ENCODE assay signal across 8 mouse cellular contexts in genomic region chr7:45831128-45831525, GRCm38 (mm10). TPM values are rescaled to one million over a fixed set of nuclear protein-coding genes. Genes with fewer than 3 reads are reported as not detected.
DNase-seq lines count a peak whose midpoint lies in the region; ATAC-seq lines count a peak whose summit lies in the region.

No protein-coding gene starts in this region.

- H3K9ac ChIP-seq in liver, embryonic 12.5 days = no peak overlapping the region
- H3K9ac ChIP-seq in stomach, embryonic 16.5 days (ENCODE audit: low read length) = peak overlapping the region; percentile 86; the same call in 1 of the 2 replicates

- peaks cover 45% of the 10 kb centered on the region for H3K27me3 ChIP-seq in megakaryocyte, embryonic 14.5 days (replicated peaks)
- peaks cover 51% of the 10 kb centered on the region for H3K27me3 ChIP-seq in liver, embryonic 12.5 days (replicated peaks)
- H3K27me3 ChIP-seq in stomach, embryonic 16.5 days (ENCODE audit: control insufficient read depth, insufficient read depth, low read length) = peaks cover 34% of the 10 kb centered on the region

- H3K27ac ChIP-seq in liver, embryonic 12.5 days = no peak overlapping the region
- peak overlapping the region; percentile 62; the same call in 1 of the 2 replicates for H3K27ac ChIP-seq in stomach, embryonic 16.5 days (ENCODE audit: low read length)

- H3K36me3 ChIP-seq in megakaryocyte, embryonic 14.5 days (replicated peaks; ENCODE audit: low read length) = peaks cover 34% of the 10 kb centered on the region
- peaks cover 36% of the 10 kb centered on the region for H3K36me3 ChIP-seq in liver, embryonic 12.5 days
- H3K36me3 ChIP-seq in stomach, embryonic 16.5 days (ENCODE audit: control insufficient read depth, insufficient read depth, low read length) = peaks cover 6% of the 10 kb centered on the region; the same call in 1 of the 2 replicates

- intact Hi-C loops in left cerebral cortex, postnatal 4 days (cut with DNase I) = no loop called here

- H3K4me2 ChIP-seq in liver, embryonic 12.5 days = peak overlapping the region; percentile 86
- peak overlapping the region; percentile 97 for H3K4me2 ChIP-seq in stomach, embryonic 16.5 days (ENCODE audit: low read depth, low read length)

- H3K4me3 ChIP-seq in megakaryocyte, embryonic 14.5 days (replicated peaks) = peak overlapping the region; percentile 98
- H3K4me3 ChIP-seq in liver, embryonic 12.5 days = peak overlapping the region; percentile 84
- H3K4me3 ChIP-seq in stomach, embryonic 16.5 days (replicated peaks; ENCODE audit: low read length) = peak overlapping the region; percentile 99

- H3K9me3 ChIP-seq in megakaryocyte, embryonic 14.5 days = no peaks in the 10 kb centered on the region
- no peaks in the 10 kb centered on the region for H3K9me3 ChIP-seq in liver, embryonic 12.5 days (replicated peaks)
- H3K9me3 ChIP-seq in stomach, embryonic 16.5 days (replicated peaks; ENCODE audit: control insufficient read depth, low read length) = no peaks in the 10 kb centered on the region

- no peak for ATAC-seq in cerebellum, adult (ENCODE audit: insufficient number of reproducible peaks, low FRiP score, low TSS enrichment)
- no peak for ATAC-seq in megakaryocyte, adult 5-6 weeks (ENCODE audit: poor library complexity, severe bottlenecking)
- ATAC-seq in liver, embryonic 12.5 days = no peak
- ATAC-seq in stomach, embryonic 16.5 days (ENCODE audit: insufficient read depth, low FRiP score) = no peak

- peak; percentile 10 for DNase-seq in cerebellum, adult 11-12 months
- no peak for DNase-seq in left cerebral cortex, postnatal 4 days
- DNase-seq in embryo, embryonic 9.5 days (ENCODE audit: extremely low spot score) = no peak

- WGBS in liver, embryonic 12.5 days (ENCODE audit: insufficient replicate concordance) = 12% methylated on average over 5 of the region's 5 CpGs
- 19% methylated on average over 5 of the region's 5 CpGs for WGBS in stomach, embryonic 16.5 days

- H3K4me1 ChIP-seq in megakaryocyte, embryonic 14.5 days = peaks cover 52% of the 10 kb centered on the region
- peaks cover 43% of the 10 kb centered on the region for H3K4me1 ChIP-seq in liver, embryonic 12.5 days
- H3K4me1 ChIP-seq in stomach, embryonic 16.5 days (ENCODE audit: control insufficient read depth, insufficient read depth, low read length) = peaks cover 16% of the 10 kb centered on the region; the same call in 1 of the 2 replicates

RNA-seq across cellular contexts. Expression of gene Grwd1, which starts 0.4 kb away (rescaled TPM):
- polyA plus RNA-seq in megakaryocyte, embryonic 14.5 days (2012; ENCODE audit: insufficient read depth, low replicate concordance) = 6.0 and 20.5 TPM in 2 replicates
- 3.5 and 6.5 TPM in 2 replicates for total RNA-seq in megakaryocyte, adult 5-6 weeks (2015)
- 2.6 and 3.9 TPM in 2 replicates for total RNA-seq in megakaryocyte, adult 5-6 weeks (2017)
- 61.4 and 67.0 TPM in 2 replicates for polyA plus RNA-seq in liver, embryonic 12.5 days (2016; fragmentation: Nextera tagmentation; extraction: Ambion mirVana)
- polyA plus RNA-seq in stomach, embryonic 16.5 days (2015; fragmentation: Nextera tagmentation; extraction: Ambion mirVana) = 50.3 and 53.7 TPM in 2 replicates
- 10 to 100 TPM; 31.8 to 35.5 TPM for total RNA-seq in left cerebral cortex, postnatal 4 days (2021)

RNA-seq across cellular contexts. Expression of gene Kcnj14, which starts 6.5 kb away (rescaled TPM):
- 0.08 and 0.82 TPM in 2 replicates for polyA plus RNA-seq in megakaryocyte, embryonic 14.5 days (2012; ENCODE audit: insufficient read depth, low replicate concordance)
- not detected in 2 replicates for total RNA-seq in megakaryocyte, adult 5-6 weeks (2015)
- 0.16 TPM in 1 of 2 replicates, not detected in the other for total RNA-seq in megakaryocyte, adult 5-6 weeks (2017)
- polyA plus RNA-seq in liver, embryonic 12.5 days (2016; fragmentation: Nextera tagmentation; extraction: Ambion mirVana) = 0.27 and 0.50 TPM in 2 replicates
- 0.91 and 0.98 TPM in 2 replicates for polyA plus RNA-seq in stomach, embryonic 16.5 days (2015; fragmentation: Nextera tagmentation; extraction: Ambion mirVana)
- 1 to 10 TPM; 1.6 to 2.1 TPM for total RNA-seq in left cerebral cortex, postnatal 4 days (2021)

RNA-seq across cellular contexts. Expression of gene Cyth2, which starts 16.7 kb away (rescaled TPM):
- 157 and 160 TPM in 2 replicates for polyA plus RNA-seq in megakaryocyte, embryonic 14.5 days (2012; ENCODE audit: insufficient read depth, low replicate concordance)
- total RNA-seq in megakaryocyte, adult 5-6 weeks (2015) = 23.9 and 28.1 TPM in 2 replicates
- 41.4 and 44.2 TPM in 2 replicates for total RNA-seq in megakaryocyte, adult 5-6 weeks (2017)
- 47.1 and 54.2 TPM in 2 replicates for polyA plus RNA-seq in liver, embryonic 12.5 days (2016; fragmentation: Nextera tagmentation; extraction: Ambion mirVana)
- polyA plus RNA-seq in stomach, embryonic 16.5 days (2015; fragmentation: Nextera tagmentation; extraction: Ambion mirVana) = 75.6 and 82.6 TPM in 2 replicates
- 100 to 1,000 TPM; 249 TPM for total RNA-seq in left cerebral cortex, postnatal 4 days (2021)

RNA-seq across cellular contexts. Expression of gene Kdelr1, which starts 41.4 kb away (rescaled TPM):
- 331 and 1,292 TPM in 2 replicates for polyA plus RNA-seq in megakaryocyte, embryonic 14.5 days (2012; ENCODE audit: insufficient read depth, low replicate concordance)
- 144 and 148 TPM in 2 replicates for total RNA-seq in megakaryocyte, adult 5-6 weeks (2015)
- total RNA-seq in megakaryocyte, adult 5-6 weeks (2017) = 70.0 and 72.5 TPM in 2 replicates
- 24.2 and 25.6 TPM in 2 replicates for polyA plus RNA-seq in liver, embryonic 12.5 days (2016; fragmentation: Nextera tagmentation; extraction: Ambion mirVana)
- 76.7 and 87.0 TPM in 2 replicates for polyA plus RNA-seq in stomach, embryonic 16.5 days (2015; fragmentation: Nextera tagmentation; extraction: Ambion mirVana)
- 100 to 1,000 TPM in 1 of 2 experiments, 10 to 100 TPM in 1; 98.9 to 109 TPM for total RNA-seq in left cerebral cortex, postnatal 4 days (2021)

RNA-seq across cellular contexts. Expression of gene Sult2b1, which starts 46.7 kb away (rescaled TPM):
- polyA plus RNA-seq in megakaryocyte, embryonic 14.5 days (2012; ENCODE audit: insufficient read depth, low replicate concordance) = 1.00 TPM in 1 of 2 replicates, not detected in the other
- not detected in 2 replicates for total RNA-seq in megakaryocyte, adult 5-6 weeks (2015)
- not detected in 2 replicates for total RNA-seq in megakaryocyte, adult 5-6 weeks (2017)
- polyA plus RNA-seq in liver, embryonic 12.5 days (2016; fragmentation: Nextera tagmentation; extraction: Ambion mirVana) = 0.77 and 0.81 TPM in 2 replicates
- polyA plus RNA-seq in stomach, embryonic 16.5 days (2015; fragmentation: Nextera tagmentation; extraction: Ambion mirVana) = 32.7 and 46.5 TPM in 2 replicates
- total RNA-seq in left cerebral cortex, postnatal 4 days (2021) = 1 to 10 TPM; 4.9 to 5.5 TPM
